Mouse (Mus musculus) hindbrain, embryonic 15.5 days (tissue): ENCODE measurements at regions not wholly inside any gene's neighbourhood (a gene's known extent, or its start where the extent isn't known, plus 50 kb on each side); places are given as distances from the start of the nearest gene placed in this dataset.
"Not testable (repeated sequence)": the region's sequence is repeated elsewhere in the genome, so short reads cannot be mapped to it uniquely, and the experiment has no call there.

Experiments used
- ATAC-seq: fragments of 200-750 bp; cut with Nextera tagmentation; 2 replicates; pipeline ENCODE4 v1.8.0; 2017; ENCODE audit warnings: low read depth, moderate number of reproducible peaks, moderate TSS enrichment; ENCODE audit not compliant: low FRiP score
- H3K27ac ChIP-seq: fragments of 300-500 bp; sonication (generic); replicated peaks from 2 replicates; pipeline ENCODE4 v1.5.1; 2015; ENCODE audit warnings: mild to moderate bottlenecking, inconsistent platforms
- H3K27me3 ChIP-seq: fragments of 300-500 bp; sonication (generic); 2 replicates; pipeline ENCODE4 v1.6.1; 2015; ENCODE audit warnings: control low read depth, inconsistent platforms
- H3K36me3 ChIP-seq: fragments of 300-500 bp; sonication (generic); 2 replicates; pipeline ENCODE4 v1.6.1; 2015; ENCODE audit warnings: control low read depth, inconsistent platforms
- H3K4me1 ChIP-seq: fragments of 300-500 bp; sonication (generic); replicated peaks from 2 replicates; pipeline ENCODE4 v1.6.1; 2015; ENCODE audit warnings: control low read depth, inconsistent platforms
- H3K4me2 ChIP-seq: fragments of 300-500 bp; sonication (generic); 2 replicates; pipeline ENCODE4 v1.6.1; 2015; ENCODE audit warnings: moderate library complexity, mild to moderate bottlenecking, inconsistent platforms
- H3K4me3 ChIP-seq: fragments of 300-500 bp; sonication (generic); 2 replicates; pipeline ENCODE4 v1.5.1; 2015; ENCODE audit warnings: mild to moderate bottlenecking, inconsistent platforms
- H3K9ac ChIP-seq: fragments of 300-500 bp; sonication (generic); 2 replicates; pipeline ENCODE4 v1.6.1; 2015; ENCODE audit warnings: inconsistent platforms
- H3K9me3 ChIP-seq: fragments of 300-500 bp; sonication (generic); 2 replicates; pipeline ENCODE4 v1.6.1; 2016; ENCODE audit warnings: control low read depth, inconsistent platforms
- WGBS: fragments of 180-500 bp; shearing (Covaris S2); methylation state at CpG from one replicate; pipeline ENCODE4 v1.1.7; 2015; 5-methylcytosine and 5-hydroxymethylcytosine counted together

DNA sequence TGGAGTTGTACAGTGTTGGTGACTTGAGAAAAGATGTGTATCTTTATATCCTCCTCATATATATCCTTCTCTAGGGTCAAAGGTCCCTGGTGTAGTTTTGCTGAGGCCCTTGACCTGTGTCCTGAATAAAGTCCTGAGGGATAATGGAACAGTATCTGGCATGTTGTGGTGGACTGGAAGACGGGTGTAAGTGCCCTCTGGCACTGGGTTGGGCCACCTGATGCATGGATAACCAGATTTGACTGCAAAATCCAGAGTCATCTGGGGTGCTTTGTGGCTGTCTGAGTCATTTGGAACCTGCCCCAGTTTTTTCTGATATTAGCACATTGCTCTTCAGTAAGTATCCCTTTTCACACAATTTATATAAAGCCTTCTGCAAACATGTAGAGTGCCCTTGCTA lies 378.3 kb upstream of the Klhl29 start:
- Histone ChIP-seq H3K27ac (no peak overlapping the region), H3K27me3 (no peaks in the 10 kb centered on the region), H3K36me3 (no peaks in the 10 kb centered on the region), H3K4me1 (no peaks in the 10 kb centered on the region), H3K4me2 (no peak overlapping the region), H3K4me3 (no peak overlapping the region), H3K9me3 (no peaks in the 10 kb centered on the region), H3K9ac (no peak overlapping the region)
- no peak for ATAC-seq
- WGBS = 83% methylated on average over 1 of the region's 1 CpGs

DNA sequence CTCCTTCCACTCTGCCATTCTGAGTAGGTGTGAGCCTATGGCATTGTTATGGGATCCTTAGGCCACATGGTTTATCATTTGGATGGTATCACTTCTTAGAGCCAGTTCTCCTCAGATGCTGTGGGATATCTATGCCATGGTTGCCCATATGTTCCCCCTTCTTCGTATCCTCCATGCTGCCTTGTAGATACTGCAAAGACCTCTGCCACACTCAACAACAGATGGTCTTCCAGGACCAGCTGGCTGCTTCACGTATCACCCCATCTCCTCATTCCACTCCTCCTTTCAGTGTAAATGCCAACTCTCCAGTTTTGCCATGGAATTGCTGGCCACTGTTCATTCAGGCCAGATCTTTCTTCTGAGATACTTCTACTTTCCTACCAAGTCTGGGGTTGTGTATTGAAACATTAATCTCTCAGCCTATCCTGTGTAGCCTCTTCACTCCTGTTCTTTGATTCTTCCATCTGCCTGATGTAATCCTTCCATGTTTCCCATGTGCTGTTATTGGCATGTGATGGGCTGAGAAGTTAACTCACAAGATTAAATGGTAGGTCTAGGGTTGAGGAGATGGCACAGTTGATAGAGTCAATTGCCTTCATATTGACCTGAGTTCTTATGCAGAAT lies 368.7 kb upstream of the Klhl29 start:
- Histone ChIP-seq H3K4me3 (no peak overlapping the region), H3K27me3 (no peaks in the 10 kb centered on the region), H3K27ac (no peak overlapping the region), H3K9ac (no peak overlapping the region), H3K36me3 (no peaks in the 10 kb centered on the region), H3K9me3 (no peaks in the 10 kb centered on the region), H3K4me1 (no peaks in the 10 kb centered on the region), H3K4me2 (no peak overlapping the region)
- 82% methylated on average over 2 of the region's 2 CpGs for WGBS
- ATAC-seq = no peak

DNA sequence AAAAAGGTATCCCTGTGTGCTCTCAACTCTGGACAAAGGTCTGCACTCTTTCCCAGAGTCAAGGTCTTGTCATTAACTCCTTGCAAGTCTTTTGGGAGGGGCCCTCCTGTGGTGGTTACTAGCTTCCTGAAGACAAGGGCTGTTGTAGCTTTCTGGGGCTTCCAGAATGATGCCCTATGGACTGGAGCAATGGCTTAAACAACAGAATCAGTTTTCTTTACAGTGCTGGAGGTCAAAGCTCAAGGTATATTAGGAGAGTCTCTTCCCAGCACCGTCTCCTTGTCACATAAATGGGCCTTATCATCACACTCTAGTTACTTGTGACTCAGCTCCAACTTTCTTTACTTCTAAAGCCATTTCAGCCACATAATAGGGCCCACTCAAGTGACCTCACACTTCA lies 360.6 kb upstream of the Klhl29 start:
- WGBS = 86% methylated on average over 1 of the region's 1 CpGs

DNA sequence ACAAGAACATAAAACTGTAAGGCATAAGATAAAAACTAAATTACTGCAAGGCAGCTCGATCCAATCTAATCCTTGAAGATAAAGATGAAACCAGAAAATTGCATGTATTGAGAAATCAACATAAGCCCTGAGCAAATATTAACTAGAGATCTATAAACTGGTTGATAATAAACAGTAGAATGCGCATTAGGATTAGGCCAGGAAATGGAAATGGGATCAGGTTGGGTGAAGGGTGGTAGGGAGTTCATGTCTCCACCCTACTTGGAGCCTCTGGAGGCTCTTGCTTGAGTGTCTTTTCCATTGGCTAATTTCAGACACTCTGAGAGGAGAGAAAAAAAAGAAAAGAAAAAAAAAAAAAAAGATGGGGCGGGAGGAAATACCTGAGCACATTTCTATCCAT lies 359.4 kb upstream of the Klhl29 start:
- no peak for ATAC-seq

More for the DNA sequence above, 360.6 kb upstream of the Klhl29 start:
- no peak overlapping the region for H3K4me3 ChIP-seq
- H3K27me3 ChIP-seq = no peaks in the 10 kb centered on the region
- no peaks in the 10 kb centered on the region for H3K4me1 ChIP-seq
- no peaks in the 10 kb centered on the region for H3K9me3 ChIP-seq
- H3K4me2 ChIP-seq = no peak overlapping the region
- no peak overlapping the region for H3K27ac ChIP-seq
- no peak for ATAC-seq
- no peaks in the 10 kb centered on the region for H3K36me3 ChIP-seq
- H3K9ac ChIP-seq = no peak overlapping the region

DNA sequence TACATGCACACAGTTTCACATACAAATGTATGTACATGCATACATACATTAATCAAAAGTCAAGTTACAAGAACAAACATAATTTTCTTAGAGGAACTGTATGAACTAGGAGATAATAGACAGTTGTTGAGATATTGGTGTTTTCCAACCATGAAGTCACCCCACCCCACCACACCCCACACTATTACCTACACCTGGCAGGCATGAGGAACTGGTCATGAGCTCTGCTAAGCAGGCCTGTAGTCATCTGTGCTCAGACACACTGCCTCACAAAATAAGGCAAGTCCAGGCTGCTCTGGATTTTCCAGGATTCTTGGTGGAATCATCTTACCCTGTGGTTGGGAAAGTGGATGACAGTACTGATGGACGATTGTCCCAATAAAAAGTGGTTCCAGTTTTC lies 347.6 kb upstream of the Klhl29 start:
- H3K9me3 ChIP-seq = no peaks in the 10 kb centered on the region
- ATAC-seq = no peak
- H3K27ac ChIP-seq = no peak overlapping the region
- H3K4me1 ChIP-seq = no peaks in the 10 kb centered on the region
- H3K36me3 ChIP-seq = no peaks in the 10 kb centered on the region
- no peak overlapping the region for H3K4me3 ChIP-seq
- H3K9ac ChIP-seq = no peak overlapping the region
- WGBS = 94% methylated on average over 1 of the region's 1 CpGs
- no peak overlapping the region for H3K4me2 ChIP-seq
- H3K27me3 ChIP-seq = no peaks in the 10 kb centered on the region

More for the DNA sequence above, 359.4 kb upstream of the Klhl29 start:
- Histone ChIP-seq H3K27me3 (no peaks in the 10 kb centered on the region), H3K4me1 (no peaks in the 10 kb centered on the region), H3K9me3 (no peaks in the 10 kb centered on the region), H3K4me2 (no peak overlapping the region), H3K36me3 (no peaks in the 10 kb centered on the region), H3K9ac (no peak overlapping the region), H3K27ac (no peak overlapping the region), H3K4me3 (no peak overlapping the region)
- 82% methylated on average over 3 of the region's 3 CpGs for WGBS

DNA sequence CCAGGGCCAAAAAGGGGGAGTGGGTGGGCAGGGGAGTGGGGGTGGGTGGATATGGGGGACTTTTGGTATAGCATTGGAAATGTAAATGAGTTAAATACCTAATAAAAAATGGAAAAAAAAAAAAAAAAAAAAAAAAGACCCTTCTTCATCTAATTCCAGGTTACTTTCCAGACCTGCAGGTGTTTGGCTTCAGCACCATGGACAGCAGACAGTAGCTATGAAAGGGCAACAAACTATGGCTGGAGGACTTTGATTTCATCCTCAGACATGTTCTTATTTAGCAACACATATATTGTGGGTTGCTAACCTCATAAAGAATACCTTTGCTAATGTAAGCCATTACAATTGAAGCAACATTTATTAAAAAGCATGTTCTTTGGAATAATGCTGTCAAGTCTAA lies 342.0 kb upstream of the Klhl29 start:
- H3K9me3 ChIP-seq, H3K4me2 ChIP-seq, H3K4me1 ChIP-seq, H3K27ac ChIP-seq, H3K9ac ChIP-seq, H3K27me3 ChIP-seq, ATAC-seq, H3K4me3 ChIP-seq, H3K36me3 ChIP-seq: not testable (repeated sequence)

DNA sequence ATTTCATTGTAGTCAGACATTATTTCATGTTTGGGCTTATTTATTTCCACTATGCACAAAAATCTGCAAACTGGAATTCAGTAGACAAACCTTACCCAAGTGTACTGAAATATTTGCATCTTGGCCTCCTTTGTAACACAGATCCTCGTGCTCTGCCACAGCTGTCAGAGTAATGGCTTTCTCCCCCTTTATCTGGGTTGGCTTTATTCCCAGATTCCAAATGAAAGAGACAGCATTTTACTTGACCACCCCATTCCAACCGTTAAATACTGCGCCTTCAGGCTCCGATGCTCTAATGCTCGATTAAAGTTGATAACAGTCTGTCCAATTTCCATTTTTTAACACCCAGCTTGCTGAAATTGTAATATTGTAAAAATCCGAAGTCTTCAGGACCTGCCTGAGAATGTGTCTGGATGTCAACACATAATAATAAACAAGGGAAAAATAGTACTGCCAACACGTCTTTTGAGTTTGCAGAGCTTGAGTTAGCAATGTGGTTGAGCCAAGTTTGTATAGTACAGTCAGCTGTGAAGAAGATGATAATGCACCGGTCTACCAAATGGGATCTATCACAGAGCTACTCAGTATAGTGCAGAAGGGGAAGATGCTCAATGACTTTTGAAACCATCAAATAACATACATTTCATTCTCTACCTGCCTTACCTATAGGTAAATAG lies 323.4 kb upstream of the Klhl29 start:
- Histone ChIP-seq H3K27ac (no peak overlapping the region), H3K4me3 (no peak overlapping the region), H3K27me3 (no peaks in the 10 kb centered on the region), H3K36me3 (no peaks in the 10 kb centered on the region), H3K4me2 (no peak overlapping the region), H3K9ac (no peak overlapping the region), H3K9me3 (no peaks in the 10 kb centered on the region), H3K4me1 (no peaks in the 10 kb centered on the region)
- 44% methylated on average over 8 of the region's 8 CpGs for WGBS
- ATAC-seq = peak; percentile 75; the same call in 1 of the 2 replicates

DNA sequence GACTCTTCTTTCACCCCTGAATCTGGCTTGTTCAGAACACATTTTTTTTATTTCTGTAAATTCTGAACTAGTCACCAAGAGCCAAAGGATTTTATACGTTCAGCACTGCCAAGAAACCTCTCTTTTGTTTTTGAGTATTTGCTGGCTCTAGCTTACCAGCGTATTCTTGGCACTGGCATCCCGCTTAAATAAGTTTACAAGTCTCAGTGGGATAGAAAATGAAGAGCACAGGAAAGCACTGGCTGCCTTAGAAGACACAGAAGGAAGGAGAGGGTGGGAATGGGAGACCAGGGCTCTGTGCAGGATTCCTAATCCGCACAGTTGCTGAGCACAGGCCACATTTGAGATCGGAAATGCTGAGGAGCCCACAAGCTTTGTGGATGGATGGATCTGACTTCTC lies 306.7 kb upstream of the Klhl29 start:
- Histone ChIP-seq H3K27ac (no peak overlapping the region), H3K4me3 (no peak overlapping the region), H3K9ac (no peak overlapping the region), H3K4me2 (no peak overlapping the region), H3K27me3 (no peaks in the 10 kb centered on the region), H3K36me3 (no peaks in the 10 kb centered on the region), H3K9me3 (no peaks in the 10 kb centered on the region), H3K4me1 (0 out of 2 replicates have a peak, but pooled peaks cover 3% of the 10 kb centered on the region)
- ATAC-seq = no peak
- WGBS = 56% methylated on average over 5 of the region's 5 CpGs

DNA sequence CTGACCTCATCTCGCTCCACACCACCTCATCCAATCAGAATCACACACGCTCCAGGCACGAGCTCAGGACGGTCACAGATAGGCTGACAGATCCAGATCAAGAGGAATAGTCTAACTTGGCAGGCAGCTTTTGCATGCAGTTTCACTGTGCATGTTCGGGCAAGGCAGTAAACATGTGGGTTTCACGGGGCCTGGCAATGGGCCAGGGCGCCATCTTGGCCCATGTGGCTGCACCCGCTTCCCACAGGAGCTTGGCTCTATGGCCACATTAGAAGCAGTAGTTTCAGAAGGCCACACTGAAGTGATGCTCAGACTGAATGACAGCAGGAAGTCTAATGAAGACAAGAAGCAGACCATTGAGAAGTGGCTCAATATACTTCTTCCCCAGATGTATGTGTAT lies 302.6 kb upstream of the Klhl29 start:
- 94% methylated on average over 8 of the region's 8 CpGs for WGBS
- not testable (repeated sequence) for H3K27me3 ChIP-seq, H3K4me2 ChIP-seq, H3K4me3 ChIP-seq, H3K4me1 ChIP-seq, ATAC-seq, H3K27ac ChIP-seq, H3K9me3 ChIP-seq, H3K9ac ChIP-seq, H3K36me3 ChIP-seq

DNA sequence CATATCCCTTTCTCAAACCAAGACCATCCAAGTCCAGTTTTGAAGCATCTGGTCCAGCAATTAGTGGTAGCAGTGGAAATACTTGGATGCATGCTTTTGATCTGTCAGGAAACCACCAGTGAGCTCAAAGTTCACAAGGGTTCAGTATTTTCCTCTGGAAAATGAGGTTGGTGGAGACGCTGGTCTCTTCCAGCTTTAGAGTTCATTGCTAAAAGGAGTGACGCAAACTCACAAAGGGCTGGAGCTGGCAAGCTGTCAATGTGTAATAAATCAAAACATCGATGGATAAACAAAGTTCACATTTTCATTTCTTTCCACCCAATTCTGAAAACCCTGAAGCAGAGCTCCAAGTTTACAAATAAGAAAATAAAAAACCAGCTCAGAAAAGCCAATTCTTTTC lies 293.0 kb upstream of the Klhl29 start:
- Histone ChIP-seq H3K36me3 (no peaks in the 10 kb centered on the region), H3K9ac (no peak overlapping the region), H3K27ac (no peak overlapping the region), H3K9me3 (no peaks in the 10 kb centered on the region), H3K4me3 (no peak overlapping the region), H3K4me2 (no peak overlapping the region), H3K4me1 (no peaks in the 10 kb centered on the region), H3K27me3 (no peaks in the 10 kb centered on the region)
- ATAC-seq = no peak
- WGBS = 62% methylated on average over 3 of the region's 3 CpGs

DNA sequence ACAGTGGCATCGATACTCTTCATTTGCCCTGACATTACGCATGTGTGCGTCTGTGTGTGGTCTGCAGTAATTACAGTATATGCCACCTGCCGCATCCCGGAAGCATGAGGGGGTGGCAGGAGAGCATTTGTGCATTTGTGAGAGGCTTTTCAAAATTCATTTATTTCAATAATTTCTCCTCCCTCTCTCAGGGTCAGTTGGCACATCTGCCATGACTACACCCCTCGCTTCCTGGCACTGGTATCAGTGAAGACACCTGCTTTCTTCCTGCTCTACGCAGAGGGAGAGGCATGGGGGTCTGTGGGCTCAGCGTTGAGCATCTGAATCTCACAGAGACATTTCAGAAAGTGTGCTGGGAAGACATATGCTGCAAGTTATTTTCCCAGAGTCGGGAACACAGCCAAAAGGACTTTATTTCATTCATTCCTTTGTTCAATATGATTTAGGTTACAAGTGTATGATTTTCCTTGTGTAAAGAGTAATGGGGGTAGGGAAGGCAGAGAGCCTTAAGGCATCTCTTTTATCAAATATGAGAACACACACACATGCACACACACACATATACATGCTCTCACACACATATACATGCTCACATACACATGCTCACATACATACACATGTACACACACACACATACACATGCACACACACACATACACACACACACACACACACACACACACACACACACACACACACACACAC lies 262.2 kb upstream of the Klhl29 start:
- no peaks in the 10 kb centered on the region for H3K36me3 ChIP-seq
- H3K4me2 ChIP-seq = no peak overlapping the region
- 64% methylated on average over 9 of the region's 9 CpGs for WGBS
- no peak overlapping the region for H3K4me3 ChIP-seq
- no peaks in the 10 kb centered on the region for H3K9me3 ChIP-seq
- ATAC-seq = 0 out of 2 replicates have a peak, but pooled peaks have one; percentile 48
- H3K27ac ChIP-seq = no peak overlapping the region
- H3K27me3 ChIP-seq = no peaks in the 10 kb centered on the region
- H3K4me1 ChIP-seq = 0 out of 2 replicates have a peak, but pooled peaks cover 4% of the 10 kb centered on the region
- no peak overlapping the region for H3K9ac ChIP-seq

DNA sequence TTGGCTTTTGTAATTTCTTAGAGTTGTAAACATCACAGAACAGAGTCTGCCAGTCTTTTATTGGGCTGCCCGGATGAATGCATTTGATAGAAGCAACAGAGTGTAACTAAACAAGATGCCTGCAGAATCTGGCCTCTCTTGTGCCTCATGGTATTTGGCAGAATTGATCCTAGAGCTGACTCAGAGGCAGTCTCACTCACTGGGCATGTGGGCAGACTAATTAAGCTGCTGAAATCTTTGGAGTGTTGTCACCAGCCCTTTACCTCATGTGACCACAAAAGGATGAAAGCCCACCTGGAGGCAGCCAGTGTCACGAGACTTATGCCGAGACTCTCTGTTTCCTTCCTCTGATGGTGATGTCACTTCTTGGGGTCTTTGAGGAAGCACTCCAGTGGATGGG lies 258.5 kb upstream of the Klhl29 start:
- Histone ChIP-seq H3K27ac (no peak overlapping the region), H3K36me3 (no peaks in the 10 kb centered on the region), H3K27me3 (no peaks in the 10 kb centered on the region), H3K4me1 (0 out of 2 replicates have a peak, but pooled peaks cover 4% of the 10 kb centered on the region), H3K9ac (no peak overlapping the region), H3K9me3 (no peaks in the 10 kb centered on the region), H3K4me3 (no peak overlapping the region), H3K4me2 (no peak overlapping the region)
- WGBS = 78% methylated on average over 3 of the region's 3 CpGs
- ATAC-seq = no peak
